Mouse (Mus musculus) lung, embryonic 15.5 days (tissue): ENCODE data around the gene Ackr4. TPM values are rescaled to one million over a fixed set of nuclear protein-coding genes. Genes with fewer than 3 reads are reported as not detected.

ENCODE experiments used
- ATAC-seq: fragments of 200-750 bp; cut with Nextera tagmentation; 2 replicates; pipeline ENCODE4 v1.8.0; 2017; ENCODE audit warnings: moderate number of reproducible peaks, borderline replicate concordance; ENCODE audit not compliant: low FRiP score, low TSS enrichment; ENCODE audit errors: extremely low read depth
- H3K27ac ChIP-seq: fragments of 300-500 bp; sonication (generic); 2 replicates; pipeline ENCODE4 v1.5.1; 2015; ENCODE audit warnings: moderate library complexity, mild to moderate bottlenecking, inconsistent platforms
- H3K27me3 ChIP-seq: fragments of 300-500 bp; sonication (generic); 2 replicates; pipeline ENCODE4 v1.6.1; 2015; ENCODE audit warnings: inconsistent platforms
- H3K36me3 ChIP-seq: fragments of 300-500 bp; sonication (generic); 2 replicates; pipeline ENCODE4 v1.6.1; 2015; ENCODE audit warnings: inconsistent platforms
- H3K4me1 ChIP-seq: fragments of 300-500 bp; sonication (generic); 2 replicates; pipeline ENCODE4 v1.6.1; 2015; ENCODE audit warnings: inconsistent platforms
- H3K4me2 ChIP-seq: fragments of 300-500 bp; sonication (generic); 2 replicates; pipeline ENCODE4 v1.6.1; 2015; ENCODE audit warnings: inconsistent platforms, mild to moderate bottlenecking, moderate library complexity
- H3K4me3 ChIP-seq: fragments of 300-500 bp; sonication (generic); 2 replicates; pipeline ENCODE4 v1.5.1; 2015; ENCODE audit warnings: mild to moderate bottlenecking, inconsistent platforms
- H3K9ac ChIP-seq: fragments of 300-500 bp; sonication (generic); 2 replicates; pipeline ENCODE4 v1.6.1; 2015; ENCODE audit warnings: inconsistent platforms
- H3K9me3 ChIP-seq: fragments of 300-500 bp; sonication (generic); 2 replicates; pipeline ENCODE4 v1.6.1; 2016; ENCODE audit warnings: inconsistent platforms
- WGBS: fragments of 180-500 bp; shearing (Covaris S2); methylation state at CpG from one replicate; pipeline ENCODE4 v1.1.7; 2015; 5-methylcytosine and 5-hydroxymethylcytosine counted together
- polyA plus RNA-seq: library from polyadenylated mRNA; unstranded; fragments of >200 nt; fragmentation: Nextera tagmentation; extraction: Ambion mirVana; gene quantifications from 2 replicates; pipeline ENCODE4 v1.2.1, GENCODE M21; 2015

The Ackr4 gene
- polyA plus RNA-seq, 1 experiment from 2014 or later: 1.5 TPM

GRCm38 (mm10) chr9:104039031-104039695, 87.6 kb downstream of the Ackr4 start:
- Histone ChIP-seq H3K27ac (no peak overlapping the region), H3K9me3 (no peaks in the 10 kb centered on the region), H3K4me3 (no peak overlapping the region), H3K27me3 (no peaks in the 10 kb centered on the region), H3K4me2 (no peak overlapping the region), H3K36me3 (peaks cover 23% of the 10 kb centered on the region), H3K4me1 (no peaks in the 10 kb centered on the region), H3K9ac (no peak overlapping the region)
- no peak for ATAC-seq
- 88% methylated on average over 21 of the region's 21 CpGs for WGBS

GRCm38 (mm10) chr9:104038266-104038665, 88.5 kb downstream of the Ackr4 start:
- Histone ChIP-seq H3K9ac (no peak overlapping the region), H3K36me3 (peaks cover 26% of the 10 kb centered on the region), H3K27me3 (no peaks in the 10 kb centered on the region), H3K9me3 (no peaks in the 10 kb centered on the region), H3K4me2 (no peak overlapping the region), H3K4me3 (no peak overlapping the region), H3K4me1 (no peaks in the 10 kb centered on the region), H3K27ac (no peak overlapping the region)
- WGBS: 87% methylated on average over 13 of the region's 13 CpGs
- ATAC-seq: no peak

- Histone ChIP-seq H3K9me3 (no peaks in the 10 kb centered on the region), H3K27ac (no peak overlapping the region), H3K9ac (no peak overlapping the region), H3K4me3 (no peak overlapping the region), H3K4me1 (no peaks in the 10 kb centered on the region), H3K36me3 (peaks cover 28% of the 10 kb centered on the region), H3K4me2 (no peak overlapping the region), H3K27me3 (no peaks in the 10 kb centered on the region)
- no peak for ATAC-seq
- 48% methylated on average over 24 of the region's 24 CpGs for WGBS
Measured at GRCm38 (mm10) chr9:104035261-104036015, 91.3 kb downstream of the Ackr4 start.

GRCm38 (mm10) chr9:104034718-104035117, 92.0 kb downstream of the Ackr4 start:
- ATAC-seq: no peak
- WGBS: 63% methylated on average over 6 of the region's 6 CpGs
- Histone ChIP-seq H3K4me2 (no peak overlapping the region), H3K27me3 (no peaks in the 10 kb centered on the region), H3K4me3 (no peak overlapping the region), H3K9ac (no peak overlapping the region), H3K4me1 (no peaks in the 10 kb centered on the region), H3K9me3 (no peaks in the 10 kb centered on the region), H3K36me3 (peaks cover 28% of the 10 kb centered on the region), H3K27ac (no peak overlapping the region)

GRCm38 (mm10) chr9:104034231-104034630, 92.5 kb downstream of the Ackr4 start:
- no peak overlapping the region for H3K9ac ChIP-seq
- 72% methylated on average over 8 of the region's 8 CpGs for WGBS
- no peak overlapping the region for H3K4me2 ChIP-seq
- no peak overlapping the region for H3K27ac ChIP-seq
- no peak overlapping the region for H3K4me3 ChIP-seq
- H3K4me1 ChIP-seq: no peaks in the 10 kb centered on the region
- no peaks in the 10 kb centered on the region for H3K9me3 ChIP-seq
- no peaks in the 10 kb centered on the region for H3K27me3 ChIP-seq
- no peak for ATAC-seq
- peaks cover 28% of the 10 kb centered on the region for H3K36me3 ChIP-seq

Other genes starting within 250 kb of the Ackr4 start
- 4.7 and 4.9 TPM in 2 replicates for gene Nphp3, start 124.4 kb downstream of the Ackr4 start, polyA plus RNA-seq
- gene Gm28305, start 86.3 kb downstream of the Ackr4 start, polyA plus RNA-seq: not detected in 2 replicates
- 49.3 and 50.4 TPM in 2 replicates for gene Uba5, start 63.8 kb downstream of the Ackr4 start, polyA plus RNA-seq
- gene Acad11, start 63.6 kb downstream of the Ackr4 start, polyA plus RNA-seq: 9.0 and 10.8 TPM in 2 replicates
- gene Dnajc13, start 136.0 kb upstream of the Ackr4 start, polyA plus RNA-seq: 16.6 and 18.6 TPM in 2 replicates
- 0.42 and 0.64 TPM in 2 replicates for gene Acpp, start 210.8 kb upstream of the Ackr4 start, polyA plus RNA-seq